Comparison of ENCODE assay signal across 10 mouse cellular contexts in genomic region chr3:51258070-51258469, GRCm38 (mm10).
"Had no signal": no experiment of that assay in that cellular context is flagged by ENCODE, and none has a peak within 500 bp of the region (broad histone marks: within the 10 kb centered on the region; RNA-seq: fewer than 3 reads in every experiment).

No protein-coding gene starts in this region.

- H3K9ac ChIP-seq: liver, embryonic 13.5 days had no signal

- H3K27ac ChIP-seq: liver, embryonic 13.5 days had no signal

- H3K27me3 ChIP-seq: liver, embryonic 13.5 days had no signal

- H3K9me3 ChIP-seq: liver, embryonic 13.5 days had no signal

- DNase-seq: kidney, postnatal 14 days; kidney, postnatal 4 days; liver, embryonic 13.5 days; lung, adult 2 months; lung, postnatal 14 days; lung, postnatal 4 days; midbrain, embryonic 14.5 days; thymus, adult 18-20 months; thymus, postnatal 36 days had no signal

- H3K4me3 ChIP-seq: liver, embryonic 13.5 days had no signal

- H3K4me1 ChIP-seq: liver, embryonic 13.5 days had no signal

- H3K4me2 ChIP-seq: liver, embryonic 13.5 days; midbrain, embryonic 11.5 days had no signal
